Mouse (Mus musculus) ovary, postnatal 36 days (tissue): ENCODE data around the gene Msh3.
"Not testable (repeated sequence)": the region's sequence is repeated elsewhere in the genome, so short reads cannot be mapped to it uniquely, and the experiment has no call there.

Experiments used
- DNase-seq: peaks from one replicate; pipeline ENCODE4 v3.0.0; 2022; ENCODE audit warnings: low spot score, mixed read lengths

Msh3 gene

GRCm38 (mm10) chr13:92354456-92355271, at the start of gene Msh3, which contains the start of gene Dhfr:
Gene Msh3, minus strand, starts transcription at chr13:92355003.
Gene Dhfr, plus strand, starts transcription at chr13:92354726.
- DNase-seq = peak; percentile 97

GRCm38 (mm10) chr13:92403496-92403895, 48.7 kb upstream of the Msh3 start:
- no peak for DNase-seq

- DNase-seq = no peak
These were observed 47.3 kb upstream of the Msh3 start for GRCm38 (mm10) chr13:92402063-92402462.

DNA sequence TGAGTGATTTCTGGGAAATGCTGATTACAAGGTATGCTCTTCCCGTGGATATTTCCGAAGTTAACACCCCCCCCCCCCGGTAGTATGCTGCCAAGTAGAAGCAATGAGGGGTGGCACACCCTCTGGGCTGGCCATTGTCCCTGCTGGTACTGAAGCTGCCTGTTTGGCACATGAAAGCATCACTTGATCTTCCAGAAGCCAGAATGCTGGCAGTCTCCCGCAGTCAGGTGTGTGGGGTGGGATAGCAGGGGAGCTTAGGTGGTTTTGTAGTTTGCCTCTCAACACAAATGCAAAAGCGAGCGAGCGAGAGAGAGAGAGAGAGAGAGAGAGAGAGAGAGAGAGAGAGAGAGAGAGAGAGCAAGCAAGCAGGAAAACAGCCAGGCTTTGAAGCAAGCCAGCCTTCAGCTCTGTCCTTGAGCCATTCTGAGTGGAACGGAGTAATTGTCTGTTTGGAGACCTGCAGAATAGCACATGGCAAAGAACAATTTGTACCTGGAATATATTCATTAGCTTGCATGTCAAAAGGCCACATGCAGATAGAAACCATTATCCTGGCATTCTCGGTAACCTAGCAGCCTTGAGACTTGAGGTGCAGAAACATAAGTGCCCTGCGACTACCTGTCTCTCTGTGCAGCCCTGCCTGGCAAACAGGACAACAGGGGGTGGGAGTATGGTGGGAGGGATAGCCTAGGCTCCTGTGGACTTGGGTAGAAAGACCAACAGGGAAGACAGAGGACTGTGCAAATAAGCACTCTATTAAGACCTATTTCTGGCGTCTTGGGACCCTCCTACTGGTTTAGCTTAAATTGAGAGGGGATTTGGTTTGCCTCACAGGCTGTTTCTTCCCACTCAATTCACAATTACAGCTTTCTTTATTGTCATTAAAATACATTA, 43.9 kb upstream of the Msh3 start:
- no peak for DNase-seq

DNA sequence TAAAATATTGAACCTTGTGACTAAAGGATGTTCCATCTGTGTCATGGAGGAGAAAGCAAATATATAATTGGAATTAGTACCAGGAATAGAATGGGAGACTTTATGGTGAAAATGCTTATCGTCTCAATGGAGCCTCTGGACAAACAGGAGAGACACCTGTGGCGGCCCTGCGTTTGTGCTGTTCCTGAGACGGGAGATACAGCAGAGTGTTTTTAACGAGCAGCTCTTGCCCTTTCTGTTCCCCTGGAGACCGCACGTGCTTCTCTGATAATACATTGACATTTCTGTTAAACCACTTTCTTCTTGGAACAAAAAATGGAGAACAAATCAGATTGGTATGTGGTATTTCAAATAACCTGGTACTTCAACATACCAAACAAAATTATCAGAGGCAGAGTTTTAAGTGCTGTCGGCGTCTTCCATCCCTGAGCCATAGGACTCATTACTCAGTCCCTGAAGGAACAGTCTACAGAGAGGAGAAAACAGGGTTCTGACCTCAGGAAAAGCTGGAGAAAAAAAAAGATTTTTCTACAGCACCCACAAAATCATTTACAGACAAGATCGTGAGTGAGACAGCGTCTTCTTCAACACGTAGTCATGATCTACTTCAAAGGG, 38.4 kb upstream of the Msh3 start:
- no peak for DNase-seq

DNA sequence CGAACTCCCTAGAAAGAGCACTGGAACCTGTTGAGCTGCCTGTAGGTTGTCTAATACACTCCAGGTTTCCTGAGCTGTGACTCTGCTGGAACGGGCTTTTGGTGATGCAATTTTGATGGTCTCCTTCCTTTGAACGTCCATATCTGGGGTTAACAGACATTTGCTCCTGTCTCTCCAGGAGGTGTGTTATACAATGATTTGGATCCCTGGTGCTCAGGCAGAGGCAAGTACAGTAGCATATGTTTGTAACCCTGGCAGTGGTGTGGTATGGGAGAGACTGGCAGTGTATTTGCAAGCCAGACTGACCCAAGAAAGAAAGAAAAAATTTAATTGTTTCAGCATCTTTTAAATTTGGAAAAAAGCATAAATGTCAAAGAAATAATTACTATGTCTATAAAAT, 32.6 kb upstream of the Msh3 start:
- no peak for DNase-seq

- not testable (repeated sequence) for DNase-seq
These were observed 16.7 kb upstream of the Msh3 start for GRCm38 (mm10) chr13:92371466-92371865.

GRCm38 (mm10) chr13:92370811-92371210, 16.0 kb upstream of the Msh3 start:
- no peak for DNase-seq

GRCm38 (mm10) chr13:92365312-92365711, 10.5 kb upstream of the Msh3 start:
- no peak for DNase-seq

- DNase-seq = no peak
These were observed 6.8 kb upstream of the Msh3 start for GRCm38 (mm10) chr13:92361609-92362008.

DNA sequence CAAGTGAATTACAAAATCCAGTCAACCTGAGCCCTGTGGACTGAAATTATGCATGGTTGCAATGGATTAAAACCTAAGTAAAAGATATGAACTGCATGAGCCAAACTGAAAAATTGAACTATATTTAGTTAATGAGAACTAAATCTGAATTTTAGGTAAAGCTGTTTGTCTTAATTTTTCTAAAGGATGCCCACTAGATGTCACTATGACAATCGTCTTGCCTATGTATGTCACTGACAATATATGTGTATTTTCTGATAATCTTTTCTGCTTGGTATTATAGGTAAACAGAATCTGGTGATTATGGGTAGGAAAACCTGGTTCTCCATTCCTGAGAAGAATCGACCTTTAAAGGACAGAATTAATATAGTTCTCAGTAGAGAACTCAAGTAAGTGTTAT, 2.8 kb upstream of the Msh3 start:
- no peak for DNase-seq

DNA sequence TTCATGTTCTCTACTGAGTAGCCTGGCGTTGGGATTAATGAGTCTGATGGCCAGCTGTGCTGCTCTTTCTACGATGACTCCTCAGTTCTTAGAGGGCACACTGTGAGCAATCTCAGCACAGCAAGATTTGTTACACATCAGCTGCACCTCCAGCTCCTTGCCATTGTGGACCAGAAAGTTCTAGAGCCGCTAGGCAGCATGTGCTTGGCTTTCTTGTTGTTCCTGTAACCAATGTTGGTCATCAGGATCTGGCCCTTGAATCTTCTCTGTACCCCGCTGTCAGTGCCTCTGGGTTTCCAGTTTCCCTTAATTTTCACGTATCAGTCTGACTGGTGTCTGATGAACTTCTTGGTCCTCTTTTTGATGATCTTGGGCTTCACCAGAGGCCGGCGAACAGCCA, 1.6 kb upstream of the Msh3 start:
- no peak for DNase-seq

GRCm38 (mm10) chr13:92355272-92355643, 455 bp upstream of the Msh3 start:
- DNase-seq = no peak

- DNase-seq = no peak
These were observed 847 bp downstream of the Msh3 start for GRCm38 (mm10) chr13:92353956-92354355.

DNA sequence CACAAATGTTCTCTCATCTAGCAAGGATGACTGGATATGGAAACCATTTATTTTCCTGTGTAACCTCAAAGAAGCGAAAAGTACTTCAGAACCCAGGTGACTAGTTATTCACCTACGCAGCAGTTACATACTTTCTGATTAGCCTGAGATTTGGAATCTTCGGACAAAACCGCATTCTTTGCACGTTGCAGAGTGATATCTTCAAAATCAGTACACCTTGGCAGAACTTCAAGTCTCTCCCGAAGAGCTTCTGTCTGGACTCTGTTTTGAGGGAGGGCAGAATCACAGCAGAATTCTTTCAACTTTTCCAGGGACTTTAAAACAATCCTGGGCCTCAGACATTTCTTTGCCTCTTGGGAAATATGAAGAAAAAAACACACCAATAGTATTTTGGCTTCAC, 3.7 kb downstream of the Msh3 start:
- DNase-seq = no peak

DNA sequence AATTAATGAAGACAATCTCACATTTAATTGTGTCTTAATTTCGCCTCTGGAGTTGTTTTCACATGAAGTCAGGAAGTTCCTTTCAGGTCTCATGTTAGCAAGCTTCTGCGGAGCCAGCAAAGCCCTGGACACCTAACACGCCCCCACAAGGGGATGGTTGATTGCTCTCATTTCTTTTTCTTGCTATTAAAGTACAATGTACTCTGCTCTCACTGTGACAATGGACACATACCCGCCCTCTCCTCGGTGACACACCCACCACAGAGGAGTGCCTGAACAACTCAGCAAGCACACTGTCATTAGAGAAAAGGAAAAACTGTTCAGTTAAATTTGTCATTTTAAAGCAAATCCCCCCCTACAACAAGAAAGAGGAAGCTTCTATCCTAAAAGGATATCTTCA, 8.5 kb downstream of the Msh3 start:
- DNase-seq = no peak

DNA sequence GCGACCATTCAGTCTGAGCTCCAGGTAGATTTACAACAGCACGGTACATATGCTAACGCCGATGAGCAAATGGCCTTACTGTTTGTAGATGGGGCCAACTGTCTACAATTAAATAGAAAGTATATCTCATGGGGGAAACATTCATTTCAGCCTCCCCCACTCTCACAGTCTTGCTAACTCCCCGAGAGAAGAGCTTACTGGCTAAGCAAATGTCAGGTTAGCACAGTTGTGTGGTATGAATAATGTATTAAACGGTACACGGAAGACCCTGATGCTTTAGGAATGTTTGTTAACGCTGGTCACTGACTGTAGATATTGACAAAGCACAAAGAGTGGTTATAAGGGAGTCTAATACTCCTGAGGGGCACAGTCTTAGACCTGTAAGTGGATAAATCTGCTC, 10.8 kb downstream of the Msh3 start:
- no peak for DNase-seq

- no peak for DNase-seq
These were observed 15.0 kb downstream of the Msh3 start for GRCm38 (mm10) chr13:92339787-92340186.

- no peak for DNase-seq
These were observed 16.9 kb downstream of the Msh3 start for GRCm38 (mm10) chr13:92337773-92338462.

GRCm38 (mm10) chr13:92336857-92337256, 17.9 kb downstream of the Msh3 start:
- DNase-seq = no peak

DNA sequence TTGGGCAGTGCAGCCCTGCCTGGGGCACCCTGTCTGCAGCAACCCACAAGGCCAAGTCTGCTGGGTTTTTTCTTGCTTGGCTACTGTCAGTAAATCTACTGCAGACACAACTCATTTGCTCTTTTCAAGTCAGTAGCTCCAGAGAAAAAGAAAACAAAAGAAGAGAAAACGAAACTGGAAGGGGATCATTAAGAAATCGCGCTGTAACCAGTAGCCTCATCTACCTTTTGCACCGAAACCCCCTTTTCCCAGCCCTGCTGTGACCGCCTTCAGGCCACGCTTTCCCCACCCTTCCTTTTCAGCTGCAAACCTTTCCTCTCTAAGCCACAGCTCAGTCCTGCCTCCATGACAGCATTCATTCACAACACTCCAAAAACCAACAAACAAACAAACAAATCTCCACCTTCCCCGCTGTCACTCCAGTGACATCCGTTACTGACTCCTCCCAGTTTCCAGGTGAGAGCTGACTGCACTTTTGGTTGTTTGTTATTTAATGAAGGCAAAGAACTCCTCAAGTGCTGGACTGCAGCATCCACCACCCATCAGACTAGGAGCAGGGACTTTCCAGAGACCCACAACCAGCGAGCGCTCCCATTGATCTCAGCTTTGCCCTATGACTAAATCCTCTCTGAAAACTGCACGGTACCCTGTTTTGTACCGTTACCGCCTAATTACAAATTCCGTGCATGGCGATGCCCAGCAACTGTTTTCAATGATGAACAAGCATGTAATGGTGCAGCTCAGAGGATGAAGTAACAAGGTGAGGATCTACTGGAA, 22.5 kb downstream of the Msh3 start:
- DNase-seq = no peak
